11 mouse cellular contexts compared by ENCODE assay signal in the genomic region with DNA sequence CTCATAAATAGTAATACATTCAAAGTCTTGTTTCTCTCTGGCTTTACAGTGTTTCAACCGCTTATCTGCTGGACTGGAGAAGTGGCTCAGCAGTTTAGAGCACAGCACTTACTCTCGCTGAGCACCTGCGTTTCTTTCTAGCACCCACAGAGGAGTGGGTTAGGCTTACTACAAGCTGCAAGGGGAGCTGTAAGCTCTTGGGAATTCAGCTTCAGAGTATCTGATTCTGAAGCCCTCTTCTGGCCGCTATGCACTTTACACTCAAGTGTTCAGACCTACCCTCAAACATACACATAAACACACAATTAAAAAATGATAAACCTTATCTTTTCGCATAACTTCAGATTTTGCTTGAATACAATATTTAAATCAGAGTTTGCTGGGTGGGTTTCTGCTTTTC. TPM values are rescaled to one million over a fixed set of nuclear protein-coding genes. Genes with fewer than 3 reads are reported as not detected.
DNase-seq lines count a peak whose midpoint lies in the region; ATAC-seq lines count a peak whose summit lies in the region.
"Had no signal": no experiment of that assay in that cellular context is flagged by ENCODE, and none has a peak within 500 bp of the region (broad histone marks: within the 10 kb centered on the region; RNA-seq: fewer than 3 reads in every experiment).

No protein-coding gene starts in this region.

- H3K9me3 ChIP-seq in lung, embryonic 16.5 days (ENCODE audit: control insufficient read depth, low read length): no peaks in the 10 kb centered on the region
- H3K9me3 ChIP-seq: embryonic facial prominence, embryonic 15.5 days; hindbrain, embryonic 12.5 days had no signal

- H3K36me3 ChIP-seq in lung, embryonic 16.5 days (ENCODE audit: control insufficient read depth, insufficient read depth, low read length): no peaks in the 10 kb centered on the region
- H3K36me3 ChIP-seq: embryonic facial prominence, embryonic 15.5 days; hindbrain, embryonic 12.5 days had no signal

- H3K9ac ChIP-seq in lung, embryonic 16.5 days (ENCODE audit: low read length): no peak overlapping the region
- H3K9ac ChIP-seq: embryonic facial prominence, embryonic 15.5 days; hindbrain, embryonic 12.5 days had no signal

- WGBS in lung, embryonic 16.5 days: 25% methylated on average over 5 of the region's 5 CpGs

- no peaks in the 10 kb centered on the region for H3K4me1 ChIP-seq in lung, embryonic 16.5 days (replicated peaks; ENCODE audit: control insufficient read depth, insufficient read depth, low read length)
- H3K4me1 ChIP-seq: embryonic facial prominence, embryonic 15.5 days; hindbrain, embryonic 12.5 days had no signal

- H3K4me2 ChIP-seq in lung, embryonic 16.5 days (ENCODE audit: low read depth, low read length): no peak overlapping the region
- H3K4me2 ChIP-seq: embryonic facial prominence, embryonic 15.5 days; hindbrain, embryonic 12.5 days had no signal

- ATAC-seq in CD4-positive, CD25-positive, alpha-beta regulatory T cell, adult 4 months: no peak
- peak; percentile 67 for ATAC-seq in lung, embryonic 16.5 days (ENCODE audit: low read depth)
- ATAC-seq in megakaryocyte progenitor cell, adult 5-6 weeks (replicated peaks; ENCODE audit: poor library complexity): peak; percentile 86

- no peak overlapping the region for H3K4me3 ChIP-seq in lung, embryonic 16.5 days (ENCODE audit: low read length)
- H3K4me3 ChIP-seq: embryonic facial prominence, embryonic 15.5 days; hindbrain, embryonic 12.5 days had no signal

- no peaks in the 10 kb centered on the region for H3K27me3 ChIP-seq in lung, embryonic 16.5 days (ENCODE audit: control insufficient read depth, insufficient read depth, low read depth, low read length)
- H3K27me3 ChIP-seq: embryonic facial prominence, embryonic 15.5 days; hindbrain, embryonic 12.5 days had no signal

- DNase-seq in CD4-positive, CD25-positive, alpha-beta regulatory T cell, adult 2 months (ENCODE audit: low read depth, low spot score): peak; percentile 14
- DNase-seq in lung, postnatal 25 days (ENCODE audit: low spot score): no peak
- peak; percentile 15 for DNase-seq in embryo, embryonic 9.5 days (ENCODE audit: extremely low spot score)
- DNase-seq in adrenal gland, adult 8-10 months: no peak
- DNase-seq in cerebellum, adult 18-20 months: no peak
- DNase-seq: adrenal gland, postnatal 25 days had no signal

- H3K27ac ChIP-seq in lung, embryonic 16.5 days (ENCODE audit: low read length): no peak overlapping the region
- H3K27ac ChIP-seq: embryonic facial prominence, embryonic 15.5 days; hindbrain, embryonic 12.5 days had no signal

RNA-seq across cellular contexts. Expression of gene Sec61g, which starts 24.6 kb away (rescaled TPM):
- 1 to 10 TPM; 8.0 to 9.3 TPM for polyA plus RNA-seq in CD4-positive, CD25-positive, alpha-beta regulatory T cell, adult 4 months (2017; shearing (Covaris generic))
- 36.2 and 37.5 TPM in 2 replicates for polyA plus RNA-seq in lung, embryonic 16.5 days (2015; fragmentation: Nextera tagmentation; extraction: Ambion mirVana)
- total RNA-seq in megakaryocyte progenitor cell, adult 5-6 weeks (2015): 21.6 and 28.1 TPM in 2 replicates
- 14.5 and 29.4 TPM in 2 replicates for total RNA-seq in megakaryocyte progenitor cell, adult 5-6 weeks (2017)
- total RNA-seq in adrenal gland, adult 8-10 months (2022): 10 to 100 TPM; 12.0 to 21.2 (median 16.3) TPM

Comparison
In these comparisons a context has a peak if more than half of its experiments do, and no peak if none do; other contexts are left out.
1. DNase-seq: peak in CD4-positive, CD25-positive, alpha-beta regulatory T cell, adult 2 months (single experiment) and embryo, embryonic 9.5 days (single experiment); none in lung, postnatal 25 days (single experiment), adrenal gland, adult 8-10 months (single experiment) and cerebellum, adult 18-20 months (0 of 2).